Mouse (Mus musculus) hindbrain, embryonic 11.5 days (tissue): ENCODE measurements around the gene Crk. TPM values are rescaled to one million over a fixed set of nuclear protein-coding genes. Genes with fewer than 3 reads are reported as not detected.

ENCODE experiments used
- ATAC-seq: fragments of 200-750 bp; cut with Nextera tagmentation; 2 replicates; pipeline ENCODE4 v1.8.0; 2017; ENCODE audit warnings: mild to moderate bottlenecking, moderate TSS enrichment, moderate library complexity; ENCODE audit not compliant: low FRiP score
- DNase-seq: peaks from one replicate; pipeline ENCODE4 v3.0.0-alpha.2; 2015; ENCODE audit warnings: low spot score
- H3K27ac ChIP-seq: fragments of 300-500 bp; sonication (generic); 2 replicates; pipeline ENCODE4 v1.5.1; 2014; ENCODE audit warnings: mild to moderate bottlenecking, low read depth, low read length
- H3K27me3 ChIP-seq: fragments of 300-500 bp; sonication (generic); 2 replicates; pipeline ENCODE4 v1.6.1; 2014; ENCODE audit warnings: mild to moderate bottlenecking, low read length, moderate library complexity, mixed read lengths; ENCODE audit not compliant: control insufficient read depth, insufficient read depth
- H3K36me3 ChIP-seq: fragments of 300-500 bp; sonication (generic); 2 replicates; pipeline ENCODE4 v1.6.1; 2014; ENCODE audit warnings: mild to moderate bottlenecking, low read length, moderate library complexity, mixed read lengths; ENCODE audit not compliant: control insufficient read depth, insufficient read depth
- H3K4me1 ChIP-seq: fragments of 300-500 bp; sonication (generic); replicated peaks from 2 replicates; pipeline ENCODE4 v1.6.1; 2014; ENCODE audit warnings: low read length, mixed read lengths; ENCODE audit not compliant: control insufficient read depth, insufficient read depth
- H3K4me2 ChIP-seq: fragments of 300-500 bp; sonication (generic); replicated peaks from 2 replicates; pipeline ENCODE4 v1.6.1; 2014; ENCODE audit warnings: mild to moderate bottlenecking, low read depth, low read length
- H3K4me3 ChIP-seq: fragments of 300-500 bp; sonication (generic); 2 replicates; pipeline ENCODE4 v1.5.1; 2014; ENCODE audit warnings: low read depth, low read length
- H3K9ac ChIP-seq: fragments of 300-500 bp; sonication (generic); 2 replicates; pipeline ENCODE4 v1.6.1; 2014; ENCODE audit warnings: low read depth, low read length
- H3K9me3 ChIP-seq: fragments of 300-500 bp; sonication (generic); 2 replicates; pipeline ENCODE4 v1.6.1; 2016; ENCODE audit warnings: low read length; ENCODE audit not compliant: control insufficient read depth
- WGBS: fragments of 180-500 bp; shearing (Covaris S2); extraction: QIAGEN DNeasy Blood & Tissue Kit; methylation state at CpG from one replicate; pipeline ENCODE4 v1.1.7; 2014; 5-methylcytosine and 5-hydroxymethylcytosine counted together
- polyA plus RNA-seq: library from polyadenylated mRNA; unstranded; fragments of >200 nt; fragmentation: Nextera tagmentation; extraction: Ambion mirVana; gene quantifications from 2 replicates; pipeline ENCODE4 v1.2.1, GENCODE M21; 2014

Crk gene
- polyA plus RNA-seq, 1 experiment from 2014 or later, result 113 TPM

DNA sequence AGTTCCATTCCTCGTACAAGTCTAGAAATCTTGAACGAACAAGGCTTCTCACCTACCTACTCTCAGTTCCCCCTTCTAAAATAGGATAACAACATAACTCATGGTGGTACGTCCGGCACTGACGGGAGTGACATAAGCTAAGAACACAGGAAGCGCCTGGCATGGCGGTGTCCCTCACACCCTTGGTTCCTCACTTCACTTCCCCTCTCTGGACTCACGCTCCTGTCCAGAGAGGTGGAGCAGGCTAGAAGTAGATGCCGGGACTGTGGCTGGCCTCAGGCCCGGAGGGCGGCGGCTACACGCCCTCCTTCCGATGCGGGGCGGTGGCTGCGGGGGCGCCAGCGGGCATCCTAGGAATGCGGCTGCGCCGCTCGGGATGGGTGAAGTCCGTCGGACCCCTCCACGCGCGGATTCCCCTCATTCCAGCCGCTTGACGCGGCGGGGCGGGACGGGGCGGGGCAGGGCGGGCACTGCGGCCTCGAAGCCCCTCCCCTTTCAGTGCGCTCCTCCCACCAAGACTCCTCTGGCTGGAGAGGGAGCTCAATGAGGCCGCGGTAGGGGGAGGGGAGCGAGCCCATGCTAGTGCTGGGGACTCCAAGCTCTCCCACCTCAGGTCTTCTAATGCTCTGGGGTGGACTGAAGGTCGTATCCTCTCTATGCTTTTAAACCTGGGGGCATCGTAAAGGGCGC, 25.1 kb upstream of the Crk start:
- Histone ChIP-seq H3K27me3 (peaks cover 28% of the 10 kb centered on the region), H3K4me1 (peaks cover 14% of the 10 kb centered on the region; the same call in 1 of the 2 replicates), H3K4me3 (peak overlapping the region; percentile 47)

DNA sequence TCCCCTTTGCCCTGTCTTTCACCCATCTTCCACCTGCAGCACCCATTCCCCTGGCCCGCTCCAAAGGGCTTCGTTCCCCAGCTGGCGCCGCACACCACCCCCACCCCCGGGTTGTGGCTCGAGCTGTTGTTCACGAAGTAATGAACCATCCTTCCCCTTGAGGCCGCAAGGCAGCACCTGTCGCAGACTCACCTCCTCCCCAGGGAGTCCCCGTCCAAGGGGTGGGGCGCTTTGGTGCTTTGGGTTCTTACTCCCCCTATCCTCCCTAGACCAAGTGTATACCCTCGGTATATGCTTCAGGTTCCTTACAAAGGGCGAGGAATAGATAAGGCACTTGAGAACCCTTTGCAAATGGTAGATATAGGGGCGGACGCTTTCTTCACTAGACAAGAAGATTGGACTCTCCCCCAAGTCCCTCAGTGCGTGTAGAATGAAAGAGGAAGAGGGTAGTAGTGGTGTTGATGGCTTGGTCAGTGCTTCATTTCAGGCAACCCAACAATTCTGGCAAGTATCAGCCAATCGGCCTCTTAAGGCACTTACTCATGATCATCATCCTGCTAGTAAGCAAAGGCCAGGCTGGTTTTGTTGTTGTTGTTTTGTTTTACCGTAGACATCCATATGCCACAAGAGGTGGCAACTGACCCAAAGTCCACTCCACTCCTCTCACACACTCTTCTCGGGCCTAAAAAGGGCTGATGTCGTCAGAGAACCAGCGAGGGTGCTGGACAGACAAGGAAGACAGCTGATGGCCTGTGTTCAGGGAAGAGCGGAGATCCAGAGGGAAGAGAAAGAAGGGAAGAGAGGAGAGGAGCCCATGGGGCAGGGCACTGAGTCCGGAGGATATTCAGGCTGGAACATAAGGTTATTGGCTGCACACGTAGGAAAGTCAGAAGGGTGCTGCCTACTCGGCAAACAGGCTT, 24.3 kb upstream of the Crk start:
- ATAC-seq (no peak), DNase-seq (peak; percentile 17)
- H3K4me1 ChIP-seq, result peaks cover 14% of the 10 kb centered on the region; the same call in 1 of the 2 replicates
- peak overlapping the region; percentile 54 for H3K4me3 ChIP-seq
- H3K4me2 ChIP-seq, result peak overlapping the region; percentile 98
- 37% methylated on average over 25 of the region's 25 CpGs for WGBS
- no peak overlapping the region for H3K27ac ChIP-seq
- no peaks in the 10 kb centered on the region for H3K9me3 ChIP-seq
- no peaks in the 10 kb centered on the region for H3K36me3 ChIP-seq
- H3K27me3 ChIP-seq, result peaks cover 28% of the 10 kb centered on the region
- no peak overlapping the region; the same call in 1 of the 2 replicates for H3K9ac ChIP-seq

More for the DNA sequence above, 25.1 kb upstream of the Crk start:
- Histone ChIP-seq H3K9ac (peak overlapping the region; percentile 51; the same call in 1 of the 2 replicates), H3K4me2 (peak overlapping the region; percentile 81), H3K36me3 (no peaks in the 10 kb centered on the region), H3K9me3 (no peaks in the 10 kb centered on the region), H3K27ac (no peak overlapping the region)
- ATAC-seq (peak; percentile 82), DNase-seq (peak; percentile 88)
- WGBS, result 1% methylated on average over 45 of the region's 45 CpGs

GRCm38 (mm10) chr11:75655621-75656545, 23.2 kb upstream of the Crk start:
- Histone ChIP-seq H3K9ac (peak overlapping the region; percentile 49), H3K4me2 (peak overlapping the region; percentile 98), H3K27me3 (peaks cover 28% of the 10 kb centered on the region), H3K36me3 (no peaks in the 10 kb centered on the region), H3K27ac (no peak overlapping the region), H3K4me3 (peak overlapping the region; percentile 54), H3K9me3 (no peaks in the 10 kb centered on the region), H3K4me1 (peaks cover 14% of the 10 kb centered on the region; the same call in 1 of the 2 replicates)
- ATAC-seq, result 0 out of 2 replicates have a peak, but pooled peaks have one; percentile 23
- under 1% methylated on average over 73 of the region's 78 CpGs for WGBS
- peak; percentile 66 for DNase-seq

DNA sequence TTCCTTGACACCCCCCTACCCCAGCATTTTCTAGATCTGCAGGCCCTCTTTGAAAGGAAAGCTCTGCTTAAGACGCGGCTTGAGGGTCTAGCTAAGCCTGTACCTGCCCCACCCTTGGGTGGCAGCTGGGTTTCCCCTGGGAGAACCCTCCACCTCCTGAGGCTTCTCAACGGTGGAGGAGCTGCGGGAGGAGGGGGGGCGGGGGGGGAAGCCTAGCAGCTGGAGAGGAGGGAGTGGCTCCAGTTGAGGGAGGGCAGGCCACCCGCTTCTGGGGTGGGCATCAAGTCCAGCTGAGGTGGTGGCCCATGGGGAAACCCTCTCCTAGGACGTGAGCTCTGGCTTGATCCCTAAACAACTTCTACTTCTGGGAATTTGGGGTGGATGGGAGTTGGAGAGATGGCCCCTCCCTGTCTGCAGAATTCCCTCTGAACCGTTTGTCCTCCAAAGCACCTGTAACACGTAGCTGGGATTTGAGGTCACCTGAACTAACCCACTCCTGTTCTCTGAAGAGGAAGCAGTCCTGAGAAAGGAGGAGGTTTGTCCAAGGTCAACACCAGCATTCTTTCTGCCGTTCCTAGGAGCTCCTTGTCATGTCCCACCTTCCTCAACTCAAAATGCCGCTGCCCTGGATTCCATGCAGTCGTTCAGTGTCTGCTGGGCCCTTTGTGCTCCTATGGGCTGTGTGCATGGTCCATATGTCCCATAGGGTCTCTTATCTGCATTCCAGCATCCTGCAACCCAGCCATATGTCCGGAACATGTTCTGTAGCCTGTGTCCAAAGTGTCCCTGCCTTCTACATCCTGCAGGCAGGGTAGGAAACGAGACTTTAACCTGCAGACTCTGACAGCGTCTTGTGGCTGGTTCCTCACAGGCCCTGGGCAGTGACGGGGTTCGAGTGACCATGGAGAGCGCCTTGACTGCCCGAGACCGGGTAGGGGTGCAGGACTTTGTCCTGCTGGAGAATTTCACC, 22.2 kb upstream of the Crk start:
- peak overlapping the region; percentile 98 for H3K4me2 ChIP-seq
- H3K4me1 ChIP-seq, result peaks cover 14% of the 10 kb centered on the region; the same call in 1 of the 2 replicates
- ATAC-seq (no peak), DNase-seq (no peak)
- H3K4me3 ChIP-seq, result peak overlapping the region; percentile 54
- H3K9me3 ChIP-seq, result no peaks in the 10 kb centered on the region
- WGBS, result 61% methylated on average over 20 of the region's 20 CpGs
- H3K27me3 ChIP-seq, result peaks cover 28% of the 10 kb centered on the region
- no peaks in the 10 kb centered on the region for H3K36me3 ChIP-seq
- H3K9ac ChIP-seq, result no peak overlapping the region
- H3K27ac ChIP-seq, result no peak overlapping the region

- Histone ChIP-seq H3K4me2 (no peak overlapping the region), H3K27ac (no peak overlapping the region), H3K4me1 (peaks cover 14% of the 10 kb centered on the region; the same call in 1 of the 2 replicates), H3K9me3 (no peaks in the 10 kb centered on the region), H3K9ac (no peak overlapping the region), H3K4me3 (no peak overlapping the region), H3K27me3 (peaks cover 20% of the 10 kb centered on the region), H3K36me3 (no peaks in the 10 kb centered on the region)
- DNase-seq (no peak), ATAC-seq (no peak)
Observed at GRCm38 (mm10) chr11:75657841-75658240, 21.2 kb upstream of the Crk start.

DNA sequence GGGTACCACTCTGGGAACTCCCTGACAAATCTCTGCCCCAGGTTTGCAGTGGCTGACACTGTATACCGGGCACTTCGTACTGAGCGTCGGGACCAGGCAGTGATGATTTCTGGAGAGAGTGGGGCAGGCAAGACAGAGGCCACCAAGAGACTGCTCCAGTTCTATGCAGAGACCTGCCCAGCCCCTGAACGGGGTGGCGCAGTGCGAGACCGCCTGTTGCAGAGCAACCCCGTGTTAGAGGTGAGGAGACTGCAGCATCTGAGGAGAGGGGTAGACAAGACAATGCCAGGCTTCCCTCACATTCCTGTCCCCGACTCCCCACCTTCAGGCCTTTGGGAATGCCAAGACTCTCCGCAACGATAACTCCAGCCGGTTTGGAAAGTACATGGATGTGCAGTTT, 20.7 kb upstream of the Crk start:
- no peak overlapping the region for H3K4me3 ChIP-seq
- H3K9me3 ChIP-seq, result no peaks in the 10 kb centered on the region
- H3K9ac ChIP-seq, result no peak overlapping the region
- no peak for DNase-seq
- H3K4me2 ChIP-seq, result no peak overlapping the region
- peaks cover 16% of the 10 kb centered on the region for H3K27me3 ChIP-seq
- 95% methylated on average over 13 of the region's 13 CpGs for WGBS
- H3K4me1 ChIP-seq, result peaks cover 12% of the 10 kb centered on the region; the same call in 1 of the 2 replicates
- no peaks in the 10 kb centered on the region for H3K36me3 ChIP-seq
- ATAC-seq, result no peak
- no peak overlapping the region for H3K27ac ChIP-seq

GRCm38 (mm10) chr11:75658996-75659750, 19.9 kb upstream of the Crk start:
- no peak for DNase-seq
- no peak overlapping the region for H3K4me2 ChIP-seq
- WGBS, result 84% methylated on average over 14 of the region's 14 CpGs
- no peak overlapping the region for H3K4me3 ChIP-seq
- peaks cover 12% of the 10 kb centered on the region for H3K27me3 ChIP-seq
- no peaks in the 10 kb centered on the region for H3K36me3 ChIP-seq
- H3K27ac ChIP-seq, result no peak overlapping the region
- peaks cover 9% of the 10 kb centered on the region; the same call in 1 of the 2 replicates for H3K4me1 ChIP-seq
- no peaks in the 10 kb centered on the region for H3K9me3 ChIP-seq
- ATAC-seq, result no peak
- H3K9ac ChIP-seq, result no peak overlapping the region
